In genomic region chr7:121111762-121112161, GRCm38 (mm10) we compare ENCODE assay signal across 21 mouse cellular contexts. TPM values are rescaled to one million over a fixed set of nuclear protein-coding genes. Genes with fewer than 3 reads are reported as not detected.
DNase-seq lines count a peak whose midpoint lies in the region; ATAC-seq and TF ChIP-seq lines count a peak whose summit lies in the region.
"Had no signal": no experiment of that assay in that cellular context is flagged by ENCODE, and none has a peak within 500 bp of the region (broad histone marks: within the 10 kb centered on the region; RNA-seq: fewer than 3 reads in every experiment).

No protein-coding gene starts in this region.

- H3K4me1 ChIP-seq in heart, embryonic 14.5 days (ENCODE audit: control insufficient read depth in 2 of 2, insufficient read depth in 2 of 2, low read length in 2 of 2) = peaks cover 6 to 16% of the 10 kb centered on the region in 2 experiments
- no peaks in the 10 kb centered on the region for H3K4me1 ChIP-seq in liver, embryonic 11.5 days (replicated peaks; ENCODE audit: control insufficient read depth, insufficient read depth, low read length)
- H3K4me1 ChIP-seq in liver, postnatal 0 days (ENCODE audit: insufficient read depth) = no peaks in the 10 kb centered on the region
- H3K4me1 ChIP-seq: forebrain, embryonic 15.5 days; limb, embryonic 10.5 days; midbrain, embryonic 12.5 days had no signal

- no peak for TF ChIP-seq EP300 in liver, postnatal 0 days (IDR thresholded peaks at IDR 0.05; ENCODE audit: low read depth)

- H3K27ac ChIP-seq in heart, embryonic 14.5 days (replicated peaks in 1 of 2; ENCODE audit: control insufficient read depth in 1 of 2, insufficient read depth in 1 of 2, low read depth in 2 of 2, low read length in 2 of 2) = peak overlapping the region; percentile 47 to 77
- no peak overlapping the region for H3K27ac ChIP-seq in liver, embryonic 11.5 days (ENCODE audit: low read depth, low read length)
- no peak overlapping the region for H3K27ac ChIP-seq in liver, postnatal 0 days (ENCODE audit: low read depth)
- H3K27ac ChIP-seq: embryonic facial prominence, embryonic 10.5 days; forebrain, embryonic 15.5 days; hindbrain, postnatal 0 days; kidney, postnatal 0 days; limb, embryonic 10.5 days; midbrain, embryonic 12.5 days; stomach, postnatal 0 days had no signal

- H3K9me3 ChIP-seq in heart, embryonic 14.5 days (ENCODE audit: control insufficient read depth, low read length) = no peaks in the 10 kb centered on the region
- H3K9me3 ChIP-seq in liver, embryonic 11.5 days (ENCODE audit: control insufficient read depth, low read length) = no peaks in the 10 kb centered on the region
- no peaks in the 10 kb centered on the region for H3K9me3 ChIP-seq in liver, postnatal 0 days (ENCODE audit: low read length)
- H3K9me3 ChIP-seq: embryonic facial prominence, embryonic 10.5 days; forebrain, embryonic 15.5 days; limb, embryonic 10.5 days; midbrain, embryonic 12.5 days had no signal

- no peak overlapping the region for H3K4me3 ChIP-seq in heart, embryonic 14.5 days (ENCODE audit: control insufficient read depth in 1 of 2, insufficient read depth in 1 of 2, low read depth in 1 of 2, low read length in 2 of 2)
- H3K4me3 ChIP-seq in liver, embryonic 11.5 days (ENCODE audit: low read depth, low read length) = no peak overlapping the region
- H3K4me3 ChIP-seq in liver, postnatal 0 days (ENCODE audit: low read depth, low read length) = no peak overlapping the region
- H3K4me3 ChIP-seq in myocyte = no peak overlapping the region
- H3K4me3 ChIP-seq: embryonic facial prominence, embryonic 10.5 days; forebrain, embryonic 15.5 days; limb, embryonic 10.5 days; midbrain, embryonic 12.5 days had no signal

- H3K27me3 ChIP-seq in heart, embryonic 14.5 days (ENCODE audit: control insufficient read depth, insufficient read depth, low read length) = no peaks in the 10 kb centered on the region
- no peaks in the 10 kb centered on the region for H3K27me3 ChIP-seq in liver, embryonic 11.5 days (replicated peaks; ENCODE audit: control insufficient read depth, insufficient read depth, low read length)
- no peaks in the 10 kb centered on the region for H3K27me3 ChIP-seq in liver, postnatal 0 days (ENCODE audit: insufficient read depth, low read length)
- no peaks in the 10 kb centered on the region for H3K27me3 ChIP-seq in myocyte (ENCODE audit: control insufficient read depth, insufficient read depth, insufficient read length)
- H3K27me3 ChIP-seq: forebrain, embryonic 15.5 days; midbrain, embryonic 12.5 days had no signal

- 59% methylated on average over 3 of the region's 3 CpGs for WGBS in heart, embryonic 14.5 days
- 39% methylated on average over 3 of the region's 3 CpGs for WGBS in liver, embryonic 11.5 days
- 32% methylated on average over 3 of the region's 3 CpGs for WGBS in liver, postnatal 0 days (ENCODE audit: insufficient replicate concordance)

- no peak overlapping the region for H3K4me2 ChIP-seq in heart, embryonic 14.5 days (ENCODE audit: low read length)
- no peak overlapping the region for H3K4me2 ChIP-seq in liver, embryonic 11.5 days
- H3K4me2 ChIP-seq in liver, postnatal 0 days (ENCODE audit: low read depth, low read length) = no peak overlapping the region
- peak overlapping the region; percentile 9 for H3K4me2 ChIP-seq in myocyte (ENCODE audit: low read depth)
- H3K4me2 ChIP-seq: forebrain, embryonic 15.5 days; midbrain, embryonic 12.5 days had no signal

- no peaks in the 10 kb centered on the region for H3K36me3 ChIP-seq in heart, embryonic 14.5 days (ENCODE audit: control insufficient read depth, insufficient read depth, low read length)
- no peaks in the 10 kb centered on the region for H3K36me3 ChIP-seq in liver, embryonic 11.5 days (ENCODE audit: control insufficient read depth, insufficient read depth, low read length)
- H3K36me3 ChIP-seq in liver, postnatal 0 days (replicated peaks; ENCODE audit: insufficient read depth, low read length) = no peaks in the 10 kb centered on the region
- H3K36me3 ChIP-seq in myocyte (ENCODE audit: control insufficient read depth, insufficient read depth) = no peaks in the 10 kb centered on the region
- H3K36me3 ChIP-seq: embryonic facial prominence, embryonic 10.5 days; forebrain, embryonic 15.5 days; limb, embryonic 10.5 days; midbrain, embryonic 12.5 days had no signal

- no peak for DNase-seq in heart, adult 9 months (ENCODE audit: low spot score in 2 of 2)
- no peak for DNase-seq in liver, embryonic 11.5 days (ENCODE audit: low spot score)
- no peak for DNase-seq in liver, postnatal 0 days
- peak; percentile 14 for DNase-seq in c-Kit-positive CD71-positive TER-119-positive erythroid progenitor cells, embryonic 14.5 days (ENCODE audit: low spot score)
- no peak for DNase-seq in urinary bladder, postnatal 4 days (ENCODE audit: low spot score in 2 of 2)
- DNase-seq: adrenal gland, postnatal 25 days; cerebellum, adult 11 months; cerebellum, adult 9-11 months; lung, postnatal 10 days; right cerebral cortex, postnatal 14 days; thymus, adult 2 months; thymus, postnatal 4 days had no signal

- no peak overlapping the region for H3ac ChIP-seq in myocyte (ENCODE audit: control insufficient read depth, insufficient read length)

- no peak for TF ChIP-seq POLR2A in myocyte (IDR thresholded peaks at IDR 0.05; ENCODE audit: insufficient read length, low read depth)

- H3K9ac ChIP-seq in heart, embryonic 14.5 days (ENCODE audit: low read length) = no peak overlapping the region
- H3K9ac ChIP-seq in liver, embryonic 11.5 days (ENCODE audit: low read depth, low read length) = no peak overlapping the region
- H3K9ac ChIP-seq in liver, postnatal 0 days (replicated peaks) = no peak overlapping the region
- H3K9ac ChIP-seq: forebrain, embryonic 15.5 days; midbrain, embryonic 12.5 days had no signal

- no peaks in the 10 kb centered on the region for H3K79me2 ChIP-seq in myocyte (ENCODE audit: control insufficient read depth, insufficient read depth)

- ATAC-seq in heart, embryonic 14.5 days (ENCODE audit: insufficient number of reproducible peaks, insufficient read depth, low FRiP score, low read depth) = no peak
- peak; percentile 61 for ATAC-seq in liver, embryonic 11.5 days (replicated peaks; ENCODE audit: low FRiP score)
- ATAC-seq in liver, postnatal 0 days = no peak
- ATAC-seq: forebrain, embryonic 15.5 days; hindbrain, postnatal 0 days had no signal

- no peak for TF ChIP-seq CTCF in liver, postnatal 0 days (IDR thresholded peaks at IDR 0.05; ENCODE audit: low read depth)

TF ChIP-seq in myocyte, 11 proteins besides CTCF, POLR2A, EP300 and RAD21:
- TF ChIP-seq TCF3 (IDR thresholded peaks at IDR 0.05; ENCODE audit: insufficient read length, low read depth) (no peak), TCF12 (IDR thresholded peaks at IDR 0.05; ENCODE audit: insufficient read depth, poor library complexity, severe bottlenecking) (no peak), SRF (IDR thresholded peaks at IDR 0.05; ENCODE audit: control insufficient read depth, insufficient read length, low read depth) (no peak), E2F4 (IDR thresholded peaks at IDR 0.05; ENCODE audit: insufficient read depth) (no peak), MYOD1 (IDR thresholded peaks at IDR 0.05; ENCODE audit: control insufficient read depth in 1 of 3, insufficient read length in 2 of 3, low read depth in 2 of 3) (no peak), USF1 (IDR thresholded peaks at IDR 0.05; ENCODE audit: low read depth) (no peak)

RNA-seq across cellular contexts. Expression of gene Otoa, which starts 30.3 kb away (rescaled TPM):
- 0.09 and 0.22 TPM in 2 replicates for polyA plus RNA-seq in heart, embryonic 14.5 days (2014; fragmentation: Nextera tagmentation; extraction: Ambion mirVana)
- polyA plus RNA-seq in liver, embryonic 11.5 days (2014; fragmentation: Nextera tagmentation; extraction: Ambion mirVana) = 0.16 TPM in 1 of 2 replicates, not detected in the other
- polyA plus RNA-seq in liver, postnatal 0 days (2015; fragmentation: Nextera tagmentation; extraction: Ambion mirVana) = 0.04 TPM in 1 of 2 replicates, not detected in the other
- polyA plus RNA-seq in myocyte (2012; fragmentation: generic; extraction: Trizol) = 0.35 TPM
- polyA plus RNA-seq: forebrain, embryonic 15.5 days; limb, embryonic 10.5 days had no signal

RNA-seq across cellular contexts. Expression of gene Igsf6, which starts 37.4 kb away (rescaled TPM):
- polyA plus RNA-seq in heart, embryonic 14.5 days (2014; fragmentation: Nextera tagmentation; extraction: Ambion mirVana) = 1.4 and 1.5 TPM in 2 replicates
- 8.4 and 10.2 TPM in 2 replicates for polyA plus RNA-seq in liver, embryonic 11.5 days (2014; fragmentation: Nextera tagmentation; extraction: Ambion mirVana)
- 12.4 and 14.6 TPM in 2 replicates for polyA plus RNA-seq in liver, postnatal 0 days (2015; fragmentation: Nextera tagmentation; extraction: Ambion mirVana)
- 0.04 TPM for polyA plus RNA-seq in myocyte (2012; fragmentation: generic; extraction: Trizol)

Comparison
In these comparisons a context has a peak if more than half of its experiments do, and no peak if none do; other contexts are left out.
1. H3K27ac ChIP-seq: peak in heart, embryonic 14.5 days (2 of 2); none in liver, embryonic 11.5 days (single experiment) and liver, postnatal 0 days (single experiment).